Mouse (Mus musculus): ENCODE results near the gene Epgn.
A peak's percentile ranks its signal among the peaks of the same experiment; 100 is the strongest.

Gene Epgn

GRCm38 (mm10) chr5:91027164-91027563 lies at the start of gene Epgn:
Epgn (plus strand) TSS chr5:91027464.
- no peak for DNase-seq

- no peak for DNase-seq
Observed at GRCm38 (mm10) chr5:90980297-90980696, 47.0 kb upstream of the Epgn start.

GRCm38 (mm10) chr5:90987605-90988004 lies 39.7 kb upstream of the Epgn start:
- no peak for DNase-seq

GRCm38 (mm10) chr5:90988149-90988548 lies 39.1 kb upstream of the Epgn start:
- no peak for DNase-seq

- DNase-seq = no peak
Observed at GRCm38 (mm10) chr5:90988592-90988991, 38.7 kb upstream of the Epgn start.

GRCm38 (mm10) chr5:90999942-91000341 lies 27.3 kb upstream of the Epgn start:
- no peak for DNase-seq

- no peak for DNase-seq
Observed at GRCm38 (mm10) chr5:91015216-91015615, 12.0 kb upstream of the Epgn start.

- DNase-seq = no peak
Observed at GRCm38 (mm10) chr5:91023114-91023513, 4.2 kb upstream of the Epgn start.

GRCm38 (mm10) chr5:91027840-91028239 lies 576 bp downstream of the Epgn start:
- no peak for DNase-seq

GRCm38 (mm10) chr5:91030629-91031028 lies 3.4 kb downstream of the Epgn start:
- DNase-seq = peak in 1 of 2 experiments; percentile 8

GRCm38 (mm10) chr5:91035341-91035740 lies 8.1 kb downstream of the Epgn start:
- DNase-seq = no peak

GRCm38 (mm10) chr5:91036628-91037027 lies 9.4 kb downstream of the Epgn start:
- DNase-seq = peak in 1 of 2 experiments; percentile 9

GRCm38 (mm10) chr5:91037756-91038155 lies 10.5 kb downstream of the Epgn start:
- DNase-seq = no peak

- DNase-seq = peak; percentile 61 to 65
Observed at GRCm38 (mm10) chr5:91038547-91038946, 11.3 kb downstream of the Epgn start.

GRCm38 (mm10) chr5:91038963-91039362 lies 11.7 kb downstream of the Epgn start:
- no peak for DNase-seq

- DNase-seq = no peak
Observed at GRCm38 (mm10) chr5:91047987-91048386, 20.7 kb downstream of the Epgn start.

GRCm38 (mm10) chr5:91048397-91048796 lies 21.1 kb downstream of the Epgn start:
- DNase-seq = no peak

- DNase-seq = peak; percentile 5
Observed at GRCm38 (mm10) chr5:91072340-91072739, 45.1 kb downstream of the Epgn start.

GRCm38 (mm10) chr5:91073626-91074025 lies 46.4 kb downstream of the Epgn start:
- no peak for DNase-seq

- DNase-seq = no peak
Observed at GRCm38 (mm10) chr5:91074026-91074425, 46.8 kb downstream of the Epgn start.

GRCm38 (mm10) chr5:91074450-91074950 lies 47.2 kb downstream of the Epgn start, which contains the start of gene Ereg:
Ereg (plus strand) TSS chr5:91074622.
- DNase-seq = peak; percentile 16 to 35

GRCm38 (mm10) chr5:91075021-91075420 lies 47.8 kb downstream of the Epgn start:
- peak in 1 of 2 experiments; percentile 2 for DNase-seq

- DNase-seq = no peak
Observed at GRCm38 (mm10) chr5:91083016-91083415, 55.8 kb downstream of the Epgn start.

All from cerebellum, postnatal 10 days (tissue).